Mouse (Mus musculus): Measurements from ENCODE around the gene Cfd.

Cfd gene

DNA sequence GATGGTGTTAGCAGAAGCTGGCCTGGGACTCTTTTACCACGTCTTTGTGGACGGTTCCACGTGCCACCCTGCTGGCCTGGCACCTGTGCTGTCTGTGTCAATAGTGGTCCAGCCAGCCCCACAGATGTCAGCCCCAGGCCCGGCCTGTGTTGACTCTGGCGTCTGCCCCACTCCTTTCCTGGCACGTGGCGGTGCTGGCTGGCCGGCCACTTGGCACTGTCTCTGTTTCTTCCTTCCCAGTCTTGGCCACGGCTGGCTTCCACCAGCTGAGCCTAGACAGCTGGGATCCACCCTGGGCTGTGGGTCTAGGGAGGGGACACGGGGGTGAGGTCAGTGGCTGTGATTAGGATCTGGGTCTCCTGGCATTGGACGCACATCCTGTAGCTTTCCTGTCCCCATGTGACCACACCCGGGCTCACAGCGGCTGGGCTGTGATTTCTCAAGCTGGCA, 43.6 kb downstream of the Cfd start:
- peak; percentile 97 to 98 for DNase-seq

DNA sequence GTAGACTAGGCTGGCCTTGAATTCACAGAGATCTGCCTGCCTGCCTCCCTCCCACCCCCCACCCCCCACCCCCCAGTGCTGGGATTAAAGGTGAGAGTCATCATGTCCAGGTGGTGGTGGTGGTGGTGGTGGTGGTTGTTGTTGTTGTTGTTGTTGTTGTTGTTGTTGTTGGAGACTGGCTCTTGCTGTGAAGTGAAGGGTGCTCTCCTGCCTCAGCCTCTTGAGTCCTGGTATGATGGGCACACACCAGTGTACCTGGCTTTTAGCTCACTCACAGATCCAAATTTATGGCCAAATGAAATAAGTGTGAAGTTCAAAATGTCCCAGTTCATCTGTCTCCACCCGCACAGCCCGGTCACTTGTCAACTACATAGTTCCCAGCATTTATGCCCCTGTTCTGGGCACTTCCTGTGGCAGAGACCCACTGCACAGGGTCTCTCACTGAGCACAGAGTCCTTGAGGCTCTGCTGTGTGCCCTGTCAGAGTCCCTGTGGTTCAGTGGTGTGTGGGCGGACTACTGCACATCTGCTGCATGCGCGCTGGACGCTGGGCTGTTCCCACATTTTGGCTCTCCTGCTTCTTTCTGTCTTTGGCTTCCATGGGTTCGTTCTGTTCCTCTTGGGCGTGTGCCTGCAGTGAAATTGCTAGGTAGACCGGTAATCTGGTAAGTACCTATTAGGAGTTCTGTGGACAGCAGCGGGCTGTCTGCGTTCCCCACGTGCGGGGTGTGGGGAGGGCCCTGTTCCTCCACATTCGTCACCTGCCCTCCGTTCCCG, 44.3 kb downstream of the Cfd start:
- peak; percentile 59 to 60 for DNase-seq

DNA sequence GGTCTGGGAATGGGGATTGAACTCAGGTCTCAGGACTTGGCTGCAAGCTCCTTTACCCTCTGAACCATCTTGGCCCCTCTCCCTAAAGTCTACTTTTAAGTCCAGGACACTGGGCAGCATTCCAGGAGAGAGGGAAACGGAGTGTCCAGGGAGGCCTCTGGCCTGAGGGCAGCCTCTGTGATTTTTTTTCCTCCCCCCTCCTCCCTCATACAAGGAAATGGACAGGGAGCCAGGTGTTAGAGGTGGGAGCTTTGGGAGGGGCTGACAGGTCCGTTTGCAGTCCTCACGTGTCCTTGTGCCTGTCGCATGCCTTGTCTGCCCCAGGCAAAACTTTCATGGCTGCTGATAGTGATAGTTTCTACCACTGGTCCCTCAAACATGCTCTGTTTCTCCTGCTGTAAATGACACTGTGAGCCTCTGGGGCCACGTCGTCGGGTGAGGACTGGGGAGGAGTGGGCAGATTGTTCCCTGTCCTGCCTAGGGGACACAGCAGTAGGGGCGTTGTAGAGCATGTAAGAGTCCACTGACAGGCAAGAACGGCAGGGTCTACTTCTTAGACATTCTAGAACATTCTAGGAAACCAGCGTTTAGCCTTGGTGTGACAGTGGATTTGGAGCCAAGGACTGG, 45.7 kb downstream of the Cfd start:
- DNase-seq, result peak; percentile 40 to 56

DNA sequence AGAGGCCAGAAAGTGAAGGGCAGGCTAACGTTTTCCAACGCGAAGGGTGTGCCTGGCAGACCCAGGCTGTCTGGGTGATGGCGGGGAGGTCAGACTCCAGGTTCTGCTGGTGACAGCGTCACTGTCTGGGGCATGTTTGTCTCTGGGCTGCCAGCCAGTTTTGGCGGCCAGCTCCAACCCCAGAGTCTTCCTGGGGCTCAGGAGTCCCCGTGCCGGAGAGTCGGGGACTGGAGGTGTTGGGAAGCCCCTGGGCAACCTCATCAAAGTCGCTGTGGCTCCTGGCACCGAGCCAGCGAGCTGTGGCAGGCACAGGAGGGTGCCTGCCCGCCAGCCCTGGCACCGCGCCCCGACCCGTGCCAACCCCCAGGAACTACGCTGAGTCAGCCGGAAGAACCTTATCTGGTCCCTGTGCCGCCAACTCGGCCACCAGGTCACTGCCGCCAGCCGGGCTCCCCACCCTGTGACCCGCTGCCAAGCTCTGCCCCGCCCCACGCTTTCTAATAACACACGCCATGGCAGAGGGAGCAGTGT, 46.3 kb downstream of the Cfd start:
- peak; percentile 84 to 86 for DNase-seq

DNA sequence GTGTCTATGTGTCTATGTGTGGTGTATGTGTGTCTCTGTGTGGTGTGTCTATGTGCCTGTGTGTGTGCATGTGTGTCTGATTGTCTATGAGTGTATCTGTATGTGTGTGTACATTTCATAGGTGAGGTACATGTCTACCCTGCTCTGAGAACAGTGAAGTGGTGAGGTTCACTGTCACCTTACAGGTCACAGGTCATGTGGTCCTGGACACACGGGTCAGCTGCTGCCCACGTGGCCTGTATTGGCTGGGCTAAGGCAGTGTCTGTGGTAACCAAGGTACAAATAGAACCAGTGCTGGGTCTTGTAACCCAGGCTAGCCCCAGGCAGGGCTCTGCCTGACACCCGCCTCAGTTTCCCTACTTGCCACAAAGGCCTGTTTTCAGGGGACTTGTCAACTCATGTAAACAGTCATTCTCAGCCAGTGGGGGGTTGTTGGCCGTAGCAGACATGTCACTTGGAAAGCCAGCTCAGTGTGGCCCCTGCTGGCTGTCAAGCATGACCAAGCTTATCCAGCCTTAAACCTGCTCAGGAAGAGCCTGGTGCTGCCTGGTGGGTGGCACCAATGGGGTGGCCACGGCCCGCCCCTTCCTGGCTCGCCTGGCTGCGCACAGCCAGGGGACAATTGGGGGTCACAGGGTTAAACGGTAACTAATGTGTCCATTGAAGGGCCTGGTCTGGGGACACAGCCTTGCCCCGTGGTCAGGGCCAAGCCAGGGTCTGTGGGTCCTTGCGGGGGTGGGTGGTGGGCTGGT, 47.3 kb downstream of the Cfd start:
- no peak for DNase-seq

DNA sequence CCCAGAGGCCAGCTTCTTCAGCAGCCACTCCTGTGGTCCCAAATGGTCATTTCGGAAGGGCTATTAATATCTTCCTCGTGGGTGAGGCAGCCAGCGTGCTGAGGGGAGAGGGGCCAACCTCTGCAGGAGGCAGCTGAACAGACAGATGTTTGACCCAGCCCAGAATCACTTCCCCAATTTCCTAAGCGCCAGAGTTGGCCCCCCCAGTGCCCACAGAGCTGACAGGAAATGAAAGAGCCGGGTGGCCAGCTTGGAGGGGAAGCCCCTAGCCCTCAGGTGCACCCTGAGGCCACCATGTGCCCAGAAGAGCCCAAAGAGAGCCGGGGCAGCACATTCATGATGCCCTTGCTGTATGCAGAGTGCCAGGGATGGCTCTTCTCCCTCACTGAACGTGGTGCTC, 50.1 kb downstream of the Cfd start:
- no peak for DNase-seq

All from cerebellum, postnatal 10 days (tissue).